Mouse (Mus musculus) limb, embryonic 13.5 days (tissue): Measurements from ENCODE around the gene Ccr7. TPM values are rescaled to one million over a fixed set of nuclear protein-coding genes. Genes with fewer than 3 reads are reported as not detected.

Experiments
- ATAC-seq: fragments of 200-750 bp; cut with Nextera tagmentation; 2 replicates; pipeline ENCODE4 v1.8.0; 2017; ENCODE audit warnings: low read depth, moderate number of reproducible peaks, moderate TSS enrichment; ENCODE audit not compliant: low FRiP score
- H3K27ac ChIP-seq: fragments of 300-500 bp; sonication (generic); 2 replicates; pipeline ENCODE4 v1.5.1; 2015; ENCODE audit warnings: inconsistent platforms, mild to moderate bottlenecking, moderate library complexity
- H3K27me3 ChIP-seq: fragments of 300-500 bp; sonication (generic); 2 replicates; pipeline ENCODE4 v1.6.1; 2015; ENCODE audit warnings: mild to moderate bottlenecking, inconsistent platforms
- H3K36me3 ChIP-seq: fragments of 300-500 bp; sonication (generic); 2 replicates; pipeline ENCODE4 v1.6.1; 2015; ENCODE audit warnings: inconsistent platforms, mild to moderate bottlenecking, moderate library complexity
- H3K4me1 ChIP-seq: fragments of 300-500 bp; sonication (generic); 2 replicates; pipeline ENCODE4 v1.6.1; 2015; ENCODE audit warnings: inconsistent platforms
- H3K4me2 ChIP-seq: fragments of 300-500 bp; sonication (generic); replicated peaks from 2 replicates; pipeline ENCODE4 v1.6.1; 2015; ENCODE audit warnings: inconsistent platforms, mild to moderate bottlenecking, moderate library complexity
- H3K4me3 ChIP-seq: fragments of 300-500 bp; sonication (generic); 2 replicates; pipeline ENCODE4 v1.5.1; 2015; ENCODE audit warnings: moderate library complexity, mild to moderate bottlenecking, inconsistent platforms
- H3K9ac ChIP-seq: fragments of 300-500 bp; sonication (generic); 2 replicates; pipeline ENCODE4 v1.6.1; 2015; ENCODE audit warnings: mild to moderate bottlenecking, inconsistent platforms
- H3K9me3 ChIP-seq: fragments of 300-500 bp; sonication (generic); 2 replicates; pipeline ENCODE4 v1.6.1; 2016; ENCODE audit warnings: inconsistent platforms
- WGBS: fragments of 180-500 bp; shearing (Covaris S2); methylation state at CpG from one replicate; pipeline ENCODE4 v1.1.7; 2015; 5-methylcytosine and 5-hydroxymethylcytosine counted together
- polyA plus RNA-seq: library from polyadenylated mRNA; unstranded; fragments of >200 nt; fragmentation: Nextera tagmentation; extraction: Ambion mirVana; gene quantifications from 2 replicates; pipeline ENCODE4 v1.2.1, GENCODE M21; 2015

Ccr7 gene
- polyA plus RNA-seq, 1 experiment from 2014 or later: 0.39 TPM

DNA sequence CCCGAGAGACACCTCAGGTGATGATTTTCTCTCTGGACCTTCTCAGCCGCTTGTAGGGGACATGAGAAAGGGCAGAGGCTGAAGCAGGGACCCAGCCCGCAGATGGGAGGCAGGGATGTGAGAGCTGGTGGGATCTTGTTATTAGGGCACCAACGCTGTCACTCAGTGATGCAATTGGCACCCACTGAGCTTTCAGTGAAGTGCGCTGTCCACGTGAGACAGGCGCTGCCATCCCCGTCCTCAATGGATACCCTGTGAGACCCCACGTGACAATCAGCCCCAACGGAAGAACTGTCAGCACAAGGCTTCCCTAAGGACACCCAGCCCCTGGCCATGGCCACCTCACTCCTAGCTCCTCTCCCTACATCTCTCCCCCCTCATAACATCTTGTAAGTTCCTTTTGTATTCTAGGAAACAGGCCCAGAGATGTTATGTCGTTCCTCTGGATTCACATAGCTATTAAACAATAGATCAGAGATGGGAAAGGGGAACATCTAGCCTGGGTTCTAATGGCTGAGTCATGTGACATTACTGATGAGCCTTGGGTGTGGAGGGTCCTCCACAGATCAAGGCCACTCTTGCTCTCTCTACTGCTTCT lies 3.4 kb downstream of the Ccr7 start:
- Histone ChIP-seq H3K27me3 (no peaks in the 10 kb centered on the region; the same call in 1 of the 2 replicates), H3K36me3 (no peaks in the 10 kb centered on the region), H3K4me3 (no peak overlapping the region), H3K9me3 (no peaks in the 10 kb centered on the region), H3K4me2 (no peak overlapping the region), H3K4me1 (peaks cover 38% of the 10 kb centered on the region), H3K27ac (no peak overlapping the region), H3K9ac (no peak overlapping the region)
- 71% methylated on average over 11 of the region's 11 CpGs for WGBS
- no peak for ATAC-seq

DNA sequence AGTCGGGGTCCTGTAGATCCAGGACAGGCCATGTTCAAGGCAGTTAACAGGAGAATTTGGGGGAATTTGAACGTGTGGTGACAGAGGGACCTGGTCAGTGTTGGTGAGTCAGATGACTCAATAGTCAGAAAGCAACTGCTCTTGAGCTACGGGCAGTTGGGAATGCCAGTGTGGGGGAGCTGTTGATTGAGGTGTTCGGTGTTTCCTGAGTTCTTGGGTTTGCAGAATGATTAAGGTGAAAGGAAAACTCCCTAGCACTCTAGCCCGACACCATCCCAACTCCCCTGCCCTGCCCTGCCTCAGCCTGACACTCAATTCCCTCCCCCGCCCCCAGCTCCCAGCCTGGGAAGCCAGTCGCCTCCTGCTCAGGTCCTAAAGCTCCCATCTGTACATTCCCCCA lies 4.0 kb downstream of the Ccr7 start:
- no peaks in the 10 kb centered on the region; the same call in 1 of the 2 replicates for H3K27me3 ChIP-seq
- peaks cover 41% of the 10 kb centered on the region for H3K4me1 ChIP-seq

DNA sequence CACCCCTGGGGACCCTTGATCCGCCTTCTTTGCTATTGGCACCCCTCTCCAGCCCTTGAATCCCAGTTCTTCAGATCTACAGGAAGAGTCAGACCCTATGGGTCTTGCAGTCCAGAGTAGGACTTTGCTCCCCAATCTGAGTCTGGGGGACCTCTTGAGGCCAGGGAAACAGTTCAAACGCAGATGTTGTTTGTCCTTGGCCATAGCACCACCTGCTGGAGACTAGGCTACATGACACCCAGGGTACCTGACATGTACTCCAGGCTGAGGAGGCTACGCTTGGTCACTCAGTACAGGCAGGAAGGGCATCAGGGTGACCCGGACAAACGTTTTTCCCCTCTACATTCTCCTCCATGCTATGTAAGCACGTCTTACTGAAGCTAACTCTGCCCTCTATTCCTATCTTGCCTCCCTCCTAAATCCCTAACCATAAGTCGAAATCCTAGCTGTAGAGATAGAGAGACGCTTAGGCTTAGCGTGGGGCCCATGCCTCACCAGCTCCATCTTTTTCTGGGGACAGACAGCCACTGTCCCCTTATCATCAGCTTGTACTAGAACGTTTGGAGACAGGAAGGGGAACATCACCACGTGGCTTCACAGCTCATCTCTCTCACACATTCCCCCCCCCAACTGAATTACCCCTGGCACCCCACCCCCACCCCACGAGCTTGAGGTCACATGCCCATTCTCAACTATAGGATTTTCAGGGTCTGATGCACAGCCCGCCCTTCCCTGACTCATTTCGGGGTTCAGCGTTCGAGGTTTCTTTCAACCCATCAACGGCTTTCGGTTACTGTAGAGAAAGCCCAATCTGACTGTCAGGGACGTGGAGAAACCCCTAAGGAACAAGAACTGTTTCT lies 4.7 kb downstream of the Ccr7 start:
- H3K9me3 ChIP-seq: no peaks in the 10 kb centered on the region
- whole genome bisulfite sequencing: 51% methylated on average over 19 of the region's 19 CpGs
- H3K4me1 ChIP-seq: peaks cover 46% of the 10 kb centered on the region
- no peaks in the 10 kb centered on the region for H3K36me3 ChIP-seq
- H3K9ac ChIP-seq: peak overlapping the region; percentile 35; the same call in 1 of the 2 replicates
- peak overlapping the region; percentile 52 for H3K4me2 ChIP-seq
- H3K27me3 ChIP-seq: no peaks in the 10 kb centered on the region; the same call in 1 of the 2 replicates
- peak overlapping the region; percentile 14; the same call in 1 of the 2 replicates for H3K4me3 ChIP-seq
- H3K27ac ChIP-seq: peak overlapping the region; percentile 98
- peak; percentile 20; the same call in 1 of the 2 replicates for ATAC-seq

More for the DNA sequence above, 4.0 kb downstream of the Ccr7 start:
- Histone ChIP-seq H3K9me3 (no peaks in the 10 kb centered on the region), H3K4me3 (no peak overlapping the region), H3K4me2 (no peak overlapping the region), H3K9ac (no peak overlapping the region), H3K27ac (no peak overlapping the region), H3K36me3 (no peaks in the 10 kb centered on the region)
- 57% methylated on average over 7 of the region's 7 CpGs for WGBS
- no peak for ATAC-seq

DNA sequence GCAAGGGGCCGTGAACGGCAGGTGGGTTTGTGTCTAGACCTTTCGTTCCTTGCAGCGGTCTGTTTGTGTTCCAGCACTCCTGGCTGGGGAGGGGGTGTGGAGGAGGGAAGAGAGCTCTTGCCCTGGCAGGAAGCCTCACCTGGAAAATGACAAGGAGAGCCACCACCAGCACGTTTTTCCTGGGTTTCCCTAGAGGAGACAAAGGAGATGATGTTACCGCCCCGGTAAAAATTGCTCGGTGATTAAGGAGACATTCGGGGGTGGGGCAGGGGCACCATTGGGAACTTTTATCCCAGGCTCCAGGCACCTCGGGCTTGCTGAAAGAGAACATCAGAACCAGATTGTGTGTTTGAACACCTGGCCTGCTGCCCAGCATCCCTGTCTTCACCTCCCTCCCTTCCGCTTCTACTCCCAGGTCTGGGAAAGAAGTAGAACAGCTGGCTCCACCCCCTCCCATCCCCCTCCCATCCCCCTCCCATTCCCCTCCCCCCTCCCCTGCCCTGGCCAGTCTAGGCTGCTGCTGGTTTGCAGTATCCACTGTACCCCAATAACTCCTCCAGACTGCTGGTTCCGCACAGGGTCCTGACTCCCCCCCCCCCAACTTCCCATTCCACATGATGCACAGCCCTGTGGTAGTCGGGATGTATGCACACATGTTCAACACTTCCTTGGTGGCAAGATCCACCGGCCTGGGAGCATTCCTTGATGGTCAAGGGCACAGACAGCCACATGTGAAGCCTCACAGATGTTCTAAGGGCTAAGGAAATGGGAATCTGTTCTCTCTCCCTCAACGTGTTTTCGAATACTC lies 5.8 kb downstream of the Ccr7 start:
- Histone ChIP-seq H3K9me3 (no peaks in the 10 kb centered on the region), H3K4me3 (peak overlapping the region; percentile 0; the same call in 1 of the 2 replicates), H3K9ac (peak overlapping the region; percentile 51; the same call in 1 of the 2 replicates), H3K27ac (peak overlapping the region; percentile 98), H3K27me3 (no peaks in the 10 kb centered on the region; the same call in 1 of the 2 replicates), H3K4me1 (peaks cover 56% of the 10 kb centered on the region), H3K36me3 (no peaks in the 10 kb centered on the region), H3K4me2 (peak overlapping the region; percentile 52)
- 5% methylated on average over 16 of the region's 16 CpGs for WGBS
- peak; percentile 61 for ATAC-seq

DNA sequence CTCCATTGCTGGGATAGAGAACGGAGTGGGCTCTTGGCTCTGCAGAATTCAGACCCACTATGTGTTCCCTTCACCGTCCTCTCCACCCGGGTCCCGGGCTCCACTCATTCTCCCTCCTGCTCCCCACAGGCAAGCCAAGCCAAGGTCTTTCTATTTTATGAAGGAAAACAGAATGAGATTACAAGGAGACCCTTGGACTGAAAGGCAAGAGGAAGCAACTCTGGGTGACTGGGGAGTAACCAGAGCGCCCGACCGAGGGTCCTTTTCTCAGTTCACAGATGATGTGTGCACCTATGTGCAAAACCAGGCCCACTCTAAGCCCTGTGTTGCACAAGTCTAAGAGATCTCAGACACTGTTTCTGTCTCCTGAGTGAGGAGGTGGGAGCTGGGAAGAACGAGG lies 6.5 kb downstream of the Ccr7 start:
- Histone ChIP-seq H3K4me3 (no peak overlapping the region), H3K9me3 (no peaks in the 10 kb centered on the region), H3K4me1 (peaks cover 63% of the 10 kb centered on the region), H3K4me2 (peak overlapping the region; percentile 52), H3K9ac (peak overlapping the region; percentile 51; the same call in 1 of the 2 replicates), H3K27ac (peak overlapping the region; percentile 98), H3K36me3 (no peaks in the 10 kb centered on the region), H3K27me3 (no peaks in the 10 kb centered on the region; the same call in 1 of the 2 replicates)
- 42% methylated on average over 8 of the region's 8 CpGs for WGBS
- no peak for ATAC-seq

DNA sequence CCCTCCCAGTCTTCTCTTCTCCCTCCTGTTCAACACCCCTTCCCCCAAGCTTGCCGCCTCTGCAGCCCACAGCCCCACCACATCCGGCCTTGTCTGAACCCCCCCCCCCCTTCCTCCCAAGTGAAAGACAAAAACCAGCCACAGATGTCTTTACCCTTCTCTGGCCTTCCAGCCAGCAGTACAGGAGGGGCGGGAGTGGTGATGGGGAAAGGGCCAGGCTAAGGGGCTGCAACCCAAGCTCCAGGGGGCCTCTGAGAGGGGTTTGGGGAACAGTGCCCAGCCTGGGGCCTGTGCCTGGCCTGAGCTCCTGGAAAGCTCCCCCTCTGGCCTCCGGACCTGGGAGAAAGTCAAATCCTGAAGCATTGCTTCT lies 7.0 kb downstream of the Ccr7 start:
- Histone ChIP-seq H3K27me3 (no peaks in the 10 kb centered on the region; the same call in 1 of the 2 replicates), H3K36me3 (no peaks in the 10 kb centered on the region), H3K4me3 (no peak overlapping the region), H3K27ac (peak overlapping the region; percentile 98), H3K9ac (peak overlapping the region; percentile 51), H3K4me1 (peaks cover 68% of the 10 kb centered on the region), H3K4me2 (peak overlapping the region; percentile 52), H3K9me3 (no peaks in the 10 kb centered on the region)
- 7% methylated on average over 3 of the region's 4 CpGs for WGBS
- ATAC-seq: peak; percentile 69

DNA sequence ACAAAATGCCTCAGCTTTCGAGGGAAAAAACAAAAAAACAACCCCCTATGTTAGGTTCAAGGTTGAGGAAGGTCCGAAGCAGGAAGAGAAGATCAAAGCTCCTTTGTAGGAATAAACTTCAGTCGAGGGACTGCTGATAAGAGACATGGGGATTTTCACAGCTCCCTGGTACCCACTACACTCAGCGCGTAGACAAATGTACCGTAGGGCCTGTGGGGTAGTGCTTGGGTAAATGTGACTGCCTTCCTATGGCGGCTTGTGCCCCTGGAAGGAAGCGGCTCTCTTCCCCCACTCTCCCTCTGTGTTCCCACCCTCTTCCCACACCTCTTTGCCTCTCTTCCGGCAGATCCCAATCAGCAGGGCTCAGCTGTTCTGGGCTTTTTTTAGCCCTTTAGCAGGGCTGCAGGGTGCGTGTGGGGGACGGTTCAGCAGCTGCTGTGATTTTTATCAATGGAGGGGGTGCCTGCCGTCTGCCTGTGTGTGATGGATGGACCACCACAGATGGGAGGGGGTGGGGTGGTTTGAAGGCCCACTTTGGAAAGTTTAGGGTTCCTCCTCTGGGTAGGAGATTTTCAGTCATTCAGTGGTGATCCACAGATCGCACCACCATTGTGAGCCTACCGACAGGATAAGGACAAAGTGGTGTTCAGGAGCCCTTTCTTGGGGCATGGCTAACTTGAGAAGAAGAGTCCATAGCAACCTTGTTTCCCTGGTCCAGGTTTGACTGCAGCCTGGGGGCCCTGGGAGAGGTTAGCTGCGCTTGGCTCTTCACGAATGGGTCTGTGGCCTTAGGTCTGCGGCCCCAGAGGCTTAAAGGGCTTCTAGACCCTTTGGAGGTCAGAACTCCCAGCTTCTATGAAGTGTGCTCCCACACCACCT lies 7.6 kb downstream of the Ccr7 start:
- peak overlapping the region; percentile 51 for H3K9ac ChIP-seq
- 17% methylated on average over 17 of the region's 17 CpGs for WGBS
- H3K4me3 ChIP-seq: no peak overlapping the region
- no peaks in the 10 kb centered on the region for H3K9me3 ChIP-seq
- peak overlapping the region; percentile 52 for H3K4me2 ChIP-seq
- H3K36me3 ChIP-seq: no peaks in the 10 kb centered on the region
- peaks cover 74% of the 10 kb centered on the region for H3K4me1 ChIP-seq
- ATAC-seq: peak; percentile 42
- H3K27me3 ChIP-seq: no peaks in the 10 kb centered on the region; the same call in 1 of the 2 replicates
- H3K27ac ChIP-seq: peak overlapping the region; percentile 98

DNA sequence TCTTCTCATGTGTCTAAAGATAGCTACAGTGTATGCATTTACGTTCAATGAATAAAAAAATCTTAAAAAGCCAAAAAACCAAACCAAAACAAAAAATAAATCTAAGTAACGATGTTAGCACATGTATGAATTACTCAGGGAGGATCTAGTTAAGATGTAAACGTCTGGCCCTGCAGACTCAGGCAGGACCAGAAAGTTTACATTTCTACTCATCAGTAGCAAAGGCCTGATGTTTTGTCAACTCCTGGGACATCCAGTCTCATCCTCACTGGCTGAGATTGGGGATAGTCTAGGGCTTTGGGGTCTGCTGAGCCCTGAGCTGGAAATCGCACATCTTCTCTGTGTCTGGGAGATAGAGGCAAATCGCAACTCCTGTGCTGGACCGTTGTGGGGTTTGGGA lies 8.3 kb downstream of the Ccr7 start:
- H3K9me3 ChIP-seq: no peaks in the 10 kb centered on the region
- peak overlapping the region; percentile 98 for H3K27ac ChIP-seq
- no peak overlapping the region for H3K4me3 ChIP-seq
- ATAC-seq: no peak
- WGBS: 66% methylated on average over 6 of the region's 6 CpGs
- no peak overlapping the region for H3K9ac ChIP-seq
- no peak overlapping the region for H3K4me2 ChIP-seq
- H3K27me3 ChIP-seq: no peaks in the 10 kb centered on the region; the same call in 1 of the 2 replicates
- peaks cover 81% of the 10 kb centered on the region for H3K4me1 ChIP-seq
- no peaks in the 10 kb centered on the region for H3K36me3 ChIP-seq

DNA sequence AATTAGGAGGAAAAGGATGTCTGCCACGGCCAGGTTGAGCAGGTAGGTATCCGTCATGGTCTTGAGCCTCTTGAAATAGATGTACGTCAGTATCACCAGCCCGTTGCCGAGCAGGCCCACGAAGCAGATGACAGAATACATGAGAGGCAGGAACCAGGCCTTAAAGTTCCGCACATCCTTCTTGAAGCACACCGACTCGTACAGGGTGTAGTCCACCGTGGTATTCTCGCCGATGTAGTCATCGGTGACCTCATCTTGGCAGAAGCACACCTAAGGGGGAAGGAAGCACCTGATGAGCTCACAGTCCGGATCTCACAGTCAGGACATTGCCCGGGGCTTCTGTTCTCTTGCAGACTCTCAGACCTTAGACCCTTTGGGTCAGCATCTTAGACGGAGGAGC lies 9.1 kb downstream of the Ccr7 start:
- ATAC-seq: no peak
- Histone ChIP-seq H3K9me3 (no peaks in the 10 kb centered on the region), H3K36me3 (no peaks in the 10 kb centered on the region), H3K27ac (no peak overlapping the region), H3K4me3 (no peak overlapping the region), H3K27me3 (no peaks in the 10 kb centered on the region; the same call in 1 of the 2 replicates), H3K9ac (no peak overlapping the region), H3K4me2 (no peak overlapping the region), H3K4me1 (peaks cover 85% of the 10 kb centered on the region)
- 95% methylated on average over 16 of the region's 16 CpGs for WGBS

DNA sequence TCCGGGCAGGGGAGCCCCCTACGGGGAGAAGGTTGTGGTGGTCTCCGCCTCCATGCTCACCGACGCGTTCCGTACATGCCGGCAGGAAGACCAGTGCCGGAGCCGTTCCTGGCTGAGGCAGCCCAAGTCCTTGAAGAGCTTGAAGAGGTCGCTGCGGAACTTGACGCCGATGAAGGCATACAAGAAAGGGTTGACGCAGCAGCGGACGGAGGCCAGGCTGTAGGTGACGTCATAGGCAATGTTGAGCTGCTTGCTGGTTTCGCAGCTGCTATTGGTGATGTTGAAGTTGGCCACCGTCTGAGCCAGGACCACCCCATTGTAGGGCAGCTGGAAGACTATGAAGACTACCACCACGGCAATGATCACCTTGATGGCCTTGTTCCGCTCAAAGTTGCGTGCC lies 9.9 kb downstream of the Ccr7 start:
- Histone ChIP-seq H3K9ac (no peak overlapping the region), H3K4me3 (no peak overlapping the region), H3K4me1 (peaks cover 81% of the 10 kb centered on the region), H3K9me3 (no peaks in the 10 kb centered on the region), H3K36me3 (no peaks in the 10 kb centered on the region), H3K27me3 (no peaks in the 10 kb centered on the region), H3K27ac (peak overlapping the region; percentile 44; the same call in 1 of the 2 replicates), H3K4me2 (no peak overlapping the region)
- WGBS: 91% methylated on average over 23 of the region's 23 CpGs
- no peak for ATAC-seq

DNA sequence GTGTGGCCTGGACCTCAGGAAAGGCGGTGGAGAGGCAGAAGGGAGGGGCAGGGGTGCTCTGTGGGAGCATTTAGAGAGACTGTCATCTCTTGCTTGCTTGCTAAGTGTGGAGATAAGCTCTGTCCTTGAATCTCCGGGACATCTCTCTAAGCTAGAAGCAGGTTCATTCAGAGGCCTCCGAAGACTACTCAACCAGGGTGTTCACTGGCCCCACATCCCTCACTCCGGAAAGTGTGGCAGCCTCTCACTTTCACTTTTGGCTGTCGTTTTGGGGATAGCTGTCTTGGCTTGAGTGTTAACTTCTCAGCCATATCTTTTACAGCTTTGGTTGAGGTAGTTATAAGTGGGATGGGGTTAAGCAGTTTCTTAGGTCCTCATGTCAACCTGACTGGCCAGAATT lies 10.4 kb downstream of the Ccr7 start:
- Histone ChIP-seq H3K27me3 (no peaks in the 10 kb centered on the region), H3K36me3 (no peaks in the 10 kb centered on the region), H3K4me1 (peaks cover 80% of the 10 kb centered on the region), H3K27ac (peak overlapping the region; percentile 52; the same call in 1 of the 2 replicates), H3K9me3 (no peaks in the 10 kb centered on the region), H3K4me2 (no peak overlapping the region), H3K4me3 (no peak overlapping the region), H3K9ac (no peak overlapping the region)
- 68% methylated on average over 5 of the region's 5 CpGs for WGBS
- no peak for ATAC-seq
